Mouse (Mus musculus): Measurements from ENCODE around the gene Msmp. TPM values are rescaled to one million over a fixed set of nuclear protein-coding genes. Genes with fewer than 3 reads are reported as not detected.
"Not testable (repeated sequence)": the region's sequence is repeated elsewhere in the genome, so short reads cannot be mapped to it uniquely, and the experiment has no call there.

The Msmp gene
- polyA plus RNA-seq, 1 experiment from 2014 or later: 2.1 TPM

DNA sequence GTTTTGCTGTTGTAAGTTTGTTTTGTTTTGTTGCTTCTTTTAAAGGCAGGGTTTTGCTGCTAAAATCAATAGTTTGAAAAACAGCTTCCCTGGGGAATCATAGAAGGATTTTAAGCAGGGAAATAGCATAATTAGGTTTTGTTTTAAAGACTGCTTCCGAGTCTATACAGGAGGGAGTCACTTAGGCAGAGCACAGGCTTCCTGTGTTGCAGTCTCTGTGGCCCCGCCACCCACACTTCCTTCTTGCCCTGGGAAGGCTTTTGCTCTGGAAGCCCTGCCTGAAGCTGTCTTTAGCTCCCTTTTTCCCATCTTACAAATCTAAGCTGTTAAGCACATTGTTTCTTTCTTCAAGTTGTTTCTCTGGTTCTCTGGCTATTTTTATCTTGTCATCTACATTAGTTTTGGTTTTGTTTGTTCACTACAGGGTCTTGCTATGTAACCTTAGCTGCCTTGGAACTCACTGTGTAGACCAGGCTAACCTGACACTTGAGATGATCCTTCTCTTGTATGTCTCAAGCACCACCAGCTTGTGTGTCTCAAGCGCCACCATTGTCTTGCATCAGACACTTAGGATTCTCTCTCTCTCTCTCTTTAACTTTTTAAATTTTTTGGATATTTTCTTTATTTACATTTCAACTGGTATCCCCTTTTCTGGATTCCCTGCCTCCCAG, 28.9 kb upstream of the Msmp start:
- ATAC-seq: no peak
- no peaks in the 10 kb centered on the region for H3K4me1 ChIP-seq (replicated peaks)
- no peak overlapping the region for H3K4me3 ChIP-seq (replicated peaks)
- H3K9ac ChIP-seq (replicated peaks): no peak overlapping the region
- H3K9me3 ChIP-seq: no peaks in the 10 kb centered on the region
- no peak overlapping the region for H3K27ac ChIP-seq
- H3K36me3 ChIP-seq: no peaks in the 10 kb centered on the region
- 73% methylated on average over 3 of the region's 3 CpGs for WGBS
- H3K4me2 ChIP-seq (replicated peaks): no peak overlapping the region
- no peaks in the 10 kb centered on the region for H3K27me3 ChIP-seq

GRCm38 (mm10) chr4:43612534-43612933, 28.2 kb upstream of the Msmp start:
- no peak overlapping the region for H3K9ac ChIP-seq (replicated peaks)
- ATAC-seq: no peak

DNA sequence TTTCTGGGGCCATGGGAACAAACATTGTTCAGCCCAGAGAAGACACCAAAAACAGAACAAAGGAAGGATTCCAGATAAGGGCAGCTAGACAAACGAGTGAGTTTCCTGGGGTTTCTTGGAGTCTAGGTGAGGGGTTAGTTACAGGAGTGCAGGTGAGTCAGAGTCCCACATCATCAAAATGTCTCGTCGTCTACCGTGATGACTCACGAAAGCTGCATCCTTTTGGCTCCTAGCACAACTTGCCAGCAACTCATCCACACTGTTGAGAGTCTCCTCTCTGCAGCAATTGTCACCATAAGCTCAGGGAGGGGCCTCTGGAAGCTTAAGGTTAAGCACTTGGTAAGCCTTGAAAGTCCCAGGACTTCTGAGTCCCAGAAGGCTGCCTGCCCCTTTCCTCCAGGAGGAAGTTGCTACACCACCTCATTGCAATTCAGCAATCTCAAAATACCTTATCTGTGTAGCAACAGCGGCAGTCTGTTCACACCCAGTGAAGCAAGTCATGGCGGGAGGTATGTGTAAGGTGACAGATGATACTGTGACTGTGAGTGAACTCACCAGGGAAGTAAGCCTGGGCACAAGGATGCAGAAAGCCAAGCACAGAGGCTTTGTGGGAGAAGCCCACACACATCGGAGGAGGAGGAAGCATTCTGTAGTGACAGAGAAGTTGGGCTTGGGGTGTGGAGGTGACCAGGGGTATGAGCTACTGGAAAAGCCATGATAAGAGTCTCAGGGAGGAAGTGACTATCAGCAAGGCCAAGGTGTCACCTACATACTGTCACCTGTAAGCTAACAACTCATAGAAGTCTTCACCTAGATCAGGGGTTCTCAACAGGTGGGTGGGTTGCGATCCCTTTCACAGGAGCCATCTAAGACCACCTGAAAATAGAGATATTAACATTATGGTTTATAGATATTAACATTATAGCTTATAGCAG, 20.7 kb upstream of the Msmp start:
- H3K4me2 ChIP-seq (replicated peaks): no peak overlapping the region
- H3K4me1 ChIP-seq (replicated peaks): no peaks in the 10 kb centered on the region
- H3K27ac ChIP-seq: no peak overlapping the region
- 83% methylated on average over 9 of the region's 9 CpGs for WGBS
- H3K4me3 ChIP-seq (replicated peaks): no peak overlapping the region
- H3K36me3 ChIP-seq: no peaks in the 10 kb centered on the region
- H3K9me3 ChIP-seq: no peaks in the 10 kb centered on the region
- H3K9ac ChIP-seq (replicated peaks): no peak overlapping the region
- no peaks in the 10 kb centered on the region for H3K27me3 ChIP-seq
- no peak for ATAC-seq

More at GRCm38 (mm10) chr4:43612534-43612933, 28.2 kb upstream of the Msmp start:
- Histone ChIP-seq H3K4me2 (replicated peaks) (no peak overlapping the region), H3K27me3 (no peaks in the 10 kb centered on the region), H3K27ac (no peak overlapping the region), H3K4me1 (replicated peaks) (no peaks in the 10 kb centered on the region), H3K9me3 (no peaks in the 10 kb centered on the region), H3K4me3 (replicated peaks) (no peak overlapping the region), H3K36me3 (no peaks in the 10 kb centered on the region)
- 79% methylated on average over 10 of the region's 10 CpGs for WGBS

DNA sequence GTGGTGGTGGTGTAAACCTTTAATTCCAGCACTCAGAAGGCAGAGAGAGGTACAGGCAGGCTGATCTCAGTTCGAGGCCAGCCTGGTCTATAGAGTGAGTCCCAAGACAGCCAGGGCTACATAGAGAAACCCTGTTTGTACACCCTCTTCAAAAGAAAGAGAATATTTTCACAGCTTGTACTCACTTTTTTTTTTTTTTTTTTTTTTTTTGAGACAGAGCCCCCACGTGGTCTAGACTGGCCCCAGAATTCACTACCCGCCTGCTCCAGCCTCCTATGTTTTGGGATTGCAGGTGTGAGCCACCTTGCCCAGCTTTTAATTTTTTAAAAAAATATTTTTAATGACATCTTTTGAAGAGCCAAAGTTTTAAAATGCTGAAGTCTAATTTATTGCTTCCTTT, 19.8 kb upstream of the Msmp start:
- Histone ChIP-seq H3K4me1 (replicated peaks) (no peaks in the 10 kb centered on the region), H3K27me3 (no peaks in the 10 kb centered on the region), H3K27ac (no peak overlapping the region), H3K4me2 (replicated peaks) (no peak overlapping the region), H3K9ac (replicated peaks) (no peak overlapping the region), H3K36me3 (no peaks in the 10 kb centered on the region), H3K9me3 (no peaks in the 10 kb centered on the region), H3K4me3 (replicated peaks) (no peak overlapping the region)
- whole genome bisulfite sequencing: 71% methylated on average over 3 of the region's 3 CpGs
- no peak for ATAC-seq

DNA sequence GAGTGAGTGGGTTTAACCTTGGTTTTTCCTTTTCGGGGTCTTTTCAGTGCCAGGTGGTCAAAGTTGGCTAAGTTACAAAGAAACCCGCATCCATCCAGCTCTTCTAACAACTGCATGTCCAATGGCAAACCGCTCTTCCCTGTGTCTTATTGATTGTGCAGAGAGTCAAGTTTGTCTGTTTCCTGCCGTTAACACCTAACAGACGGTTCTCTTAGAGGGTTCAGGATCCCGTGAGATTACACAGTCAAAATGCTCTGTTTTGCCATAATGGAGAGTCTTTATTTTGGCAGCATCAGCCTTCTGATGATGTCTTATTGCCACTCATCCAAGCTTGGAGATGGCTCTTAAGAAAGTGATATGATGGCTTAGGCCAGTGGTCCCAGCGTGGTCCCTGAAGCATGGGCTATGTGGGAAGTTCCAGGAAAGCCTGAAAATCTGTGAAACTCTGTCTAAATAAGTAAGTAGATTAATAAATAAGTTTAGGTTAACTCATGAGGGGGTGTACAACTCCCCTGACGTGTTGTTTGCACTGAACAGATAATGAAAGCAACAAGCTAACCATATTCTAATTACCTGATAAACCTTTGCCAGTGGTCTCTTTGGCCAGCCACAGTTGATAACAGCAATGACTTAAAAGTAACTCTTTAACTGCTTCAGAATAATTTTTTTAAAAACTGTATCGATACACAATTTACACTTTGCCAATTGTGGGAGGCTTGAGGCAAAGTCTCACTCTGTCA, 16.1 kb upstream of the Msmp start:
- H3K9me3 ChIP-seq: no peaks in the 10 kb centered on the region
- H3K4me3 ChIP-seq (replicated peaks): no peak overlapping the region
- H3K4me1 ChIP-seq (replicated peaks): no peaks in the 10 kb centered on the region
- no peaks in the 10 kb centered on the region for H3K27me3 ChIP-seq
- H3K4me2 ChIP-seq (replicated peaks): no peak overlapping the region
- no peak for ATAC-seq
- no peaks in the 10 kb centered on the region for H3K36me3 ChIP-seq
- 83% methylated on average over 9 of the region's 9 CpGs for WGBS
- no peak overlapping the region for H3K27ac ChIP-seq
- H3K9ac ChIP-seq (replicated peaks): no peak overlapping the region

- no peak for ATAC-seq
- 94% methylated on average over 7 of the region's 7 CpGs for WGBS
Observed at GRCm38 (mm10) chr4:43598650-43599380, 14.5 kb upstream of the Msmp start.

GRCm38 (mm10) chr4:43598200-43598599, 13.9 kb upstream of the Msmp start:
- Histone ChIP-seq H3K4me2 (replicated peaks) (no peak overlapping the region), H3K36me3 (no peaks in the 10 kb centered on the region), H3K4me1 (replicated peaks) (no peaks in the 10 kb centered on the region), H3K27me3 (no peaks in the 10 kb centered on the region), H3K9me3 (no peaks in the 10 kb centered on the region), H3K27ac (no peak overlapping the region), H3K4me3 (replicated peaks) (no peak overlapping the region), H3K9ac (replicated peaks) (no peak overlapping the region)
- ATAC-seq: no peak
- WGBS: 85% methylated on average over 4 of the region's 4 CpGs

More at GRCm38 (mm10) chr4:43598650-43599380, 14.5 kb upstream of the Msmp start:
- H3K4me2 ChIP-seq (replicated peaks): no peak overlapping the region
- H3K27me3 ChIP-seq: no peaks in the 10 kb centered on the region
- H3K36me3 ChIP-seq: no peaks in the 10 kb centered on the region
- H3K4me1 ChIP-seq (replicated peaks): no peaks in the 10 kb centered on the region
- H3K27ac ChIP-seq: no peak overlapping the region
- no peak overlapping the region for H3K9ac ChIP-seq (replicated peaks)
- H3K4me3 ChIP-seq (replicated peaks): no peak overlapping the region
- no peaks in the 10 kb centered on the region for H3K9me3 ChIP-seq

- not testable (repeated sequence) for H3K9ac ChIP-seq (replicated peaks); H3K4me1 ChIP-seq (replicated peaks); H3K4me3 ChIP-seq (replicated peaks); H3K36me3 ChIP-seq; H3K4me2 ChIP-seq (replicated peaks); H3K27ac ChIP-seq; H3K27me3 ChIP-seq; ATAC-seq; H3K9me3 ChIP-seq
- WGBS: 77% methylated on average over 2 of the region's 2 CpGs
Observed at GRCm38 (mm10) chr4:43596597-43596996, 12.3 kb upstream of the Msmp start.

- Histone ChIP-seq H3K27me3 (no peaks in the 10 kb centered on the region), H3K9ac (replicated peaks) (no peak overlapping the region), H3K27ac (no peak overlapping the region), H3K4me2 (replicated peaks) (no peak overlapping the region), H3K9me3 (no peaks in the 10 kb centered on the region), H3K36me3 (no peaks in the 10 kb centered on the region), H3K4me3 (replicated peaks) (no peak overlapping the region), H3K4me1 (replicated peaks) (no peaks in the 10 kb centered on the region)
- WGBS: 72% methylated on average over 3 of the region's 3 CpGs
- ATAC-seq: no peak
Observed at GRCm38 (mm10) chr4:43593453-43593852, 9.2 kb upstream of the Msmp start.

DNA sequence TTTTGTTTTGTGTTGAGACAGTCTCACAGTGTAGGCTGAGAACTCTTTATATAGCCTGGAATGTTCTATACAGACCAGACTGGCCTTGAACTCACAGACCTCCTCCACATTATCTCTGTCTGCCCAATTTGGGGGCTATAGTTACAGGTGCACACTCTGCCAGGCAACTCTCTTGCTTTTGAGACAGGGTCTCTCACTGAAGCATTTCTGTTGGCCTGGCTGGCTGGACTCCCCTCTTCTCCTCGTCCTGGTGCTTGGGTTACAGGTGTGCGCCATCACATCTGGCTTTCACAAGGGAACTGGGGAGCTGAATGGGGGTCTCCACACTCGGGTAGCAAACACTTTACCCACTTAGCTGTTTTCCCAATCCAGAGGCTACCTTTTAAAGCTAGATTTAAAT, 7.7 kb upstream of the Msmp start:
- Histone ChIP-seq H3K36me3 (no peaks in the 10 kb centered on the region), H3K27me3 (no peaks in the 10 kb centered on the region), H3K9me3 (no peaks in the 10 kb centered on the region), H3K27ac (no peak overlapping the region), H3K4me3 (replicated peaks) (no peak overlapping the region), H3K4me1 (replicated peaks) (no peaks in the 10 kb centered on the region), H3K4me2 (replicated peaks) (no peak overlapping the region), H3K9ac (replicated peaks) (no peak overlapping the region)
- WGBS: 79% methylated on average over 3 of the region's 3 CpGs
- ATAC-seq: no peak

DNA sequence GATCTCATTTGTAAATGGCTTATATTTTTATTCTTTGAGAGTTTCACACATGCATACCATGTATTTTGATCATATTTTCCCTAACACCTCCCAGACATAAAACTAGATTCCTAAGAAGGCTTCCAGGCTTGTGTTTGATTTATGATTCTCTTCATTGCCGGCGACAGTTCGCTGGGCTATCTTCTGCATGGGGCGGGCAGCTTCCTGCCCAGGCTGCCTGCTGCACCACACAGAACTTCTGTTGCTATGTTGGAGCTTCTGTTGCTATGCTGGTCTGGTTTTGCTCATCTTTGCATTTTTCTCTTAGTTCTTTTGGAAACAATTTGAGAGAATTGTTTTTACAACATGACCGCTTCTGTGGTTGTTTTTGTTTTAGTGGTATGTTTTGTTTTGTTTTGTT, 7.2 kb upstream of the Msmp start:
- Histone ChIP-seq H3K4me1 (replicated peaks) (no peaks in the 10 kb centered on the region), H3K27ac (no peak overlapping the region), H3K4me2 (replicated peaks) (no peak overlapping the region), H3K27me3 (no peaks in the 10 kb centered on the region), H3K4me3 (replicated peaks) (no peak overlapping the region), H3K9me3 (no peaks in the 10 kb centered on the region), H3K36me3 (no peaks in the 10 kb centered on the region), H3K9ac (replicated peaks) (no peak overlapping the region)
- no peak for ATAC-seq
- WGBS: 92% methylated on average over 5 of the region's 5 CpGs

Data from midbrain, embryonic 13.5 days (tissue).